Mouse (Mus musculus) lung, adult 10 weeks (tissue): ENCODE data around the gene Lrrfip2. TPM values are rescaled to one million over a fixed set of nuclear protein-coding genes. Genes with fewer than 3 reads are reported as not detected.

Experiments used
- polyA plus RNA-seq: library from polyadenylated mRNA; stranded (reverse); fragments of 350-450 nt; fragmentation: Illumina TruSeq; extraction: RNeasy Lipid Tissue Mini Kit (QIAGEN cat#74804); gene quantifications from one replicate; pipeline ENCODE4 v1.2.3, GENCODE M21; 2014; ENCODE audit warnings: low read depth, low replicate concordance; ENCODE audit not compliant: insufficient read depth

Lrrfip2 gene
- 40.4 TPM for polyA plus RNA-seq

DNA sequence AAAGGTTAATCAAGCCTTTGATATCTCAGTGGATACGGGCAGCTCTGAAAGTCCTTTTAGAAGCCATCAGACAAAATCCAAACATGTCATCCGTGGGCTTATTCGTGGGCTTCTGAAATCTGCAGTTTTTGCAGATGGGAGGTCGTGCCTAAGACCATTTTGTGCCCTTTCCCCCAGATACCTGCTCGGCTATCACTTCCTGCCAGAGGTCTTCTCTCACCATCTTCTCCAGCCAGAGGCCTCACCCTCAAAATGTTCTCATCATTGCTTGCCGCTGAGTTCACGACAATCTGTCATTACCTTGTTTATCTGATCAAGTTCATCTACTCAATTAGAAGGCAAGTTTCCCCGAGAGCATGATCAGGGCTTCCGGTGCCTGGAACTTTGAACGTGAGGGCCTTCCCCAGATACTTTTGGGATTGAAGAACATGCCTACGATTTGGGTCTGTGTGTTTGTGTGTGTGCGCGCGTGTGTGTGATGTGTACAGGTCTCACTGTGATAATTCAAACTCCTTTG lies at the start of gene Lrrfip2:
Gene Lrrfip2 (plus strand): TSS at position 467 of the 517 bp plus-strand sequence.

DNA sequence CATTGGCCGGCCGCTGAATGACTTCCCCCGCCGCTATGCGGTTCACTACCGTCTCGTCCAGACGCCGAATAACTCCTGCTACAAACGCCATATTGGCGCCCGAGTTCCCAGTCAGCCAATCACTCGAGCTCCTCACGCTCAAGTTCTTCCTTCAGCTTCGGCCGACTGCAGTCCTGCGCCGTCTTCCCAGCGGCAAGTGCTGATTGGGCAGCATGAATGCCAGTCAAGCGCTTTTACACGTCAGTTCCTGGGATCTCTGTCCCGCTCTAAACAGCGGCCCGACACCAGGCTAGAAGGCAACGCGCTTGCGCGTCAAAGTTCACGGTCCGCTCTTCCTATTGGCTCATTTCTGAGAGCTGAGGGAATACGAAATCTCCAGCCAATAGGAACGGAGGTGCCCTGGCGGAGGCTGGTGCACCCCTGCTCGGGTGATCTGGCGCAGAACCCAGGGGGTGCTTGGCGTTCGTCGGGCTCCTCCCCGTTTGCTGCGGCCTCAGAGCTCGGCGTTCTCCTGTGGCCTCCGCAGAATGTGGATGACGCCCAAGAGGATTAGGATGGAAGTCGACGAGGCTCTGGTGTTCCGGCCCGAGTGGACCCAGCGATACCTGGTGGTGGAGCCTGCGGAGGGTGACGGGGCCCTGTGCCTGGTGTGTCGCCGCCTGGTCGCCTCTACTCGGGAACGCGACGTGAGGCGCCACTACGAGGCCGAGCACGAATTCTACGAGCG lies 154.2 kb downstream of the Lrrfip2 start, which contains the start of the genes Mlh1 and Epm2aip1:
Gene Mlh1 (minus strand): TSS at position 358 of the 727 bp plus-strand sequence.
Gene Epm2aip1 (plus strand): TSS at position 496 of the 727 bp plus-strand sequence.

Other genes starting within 250 kb of the Lrrfip2 start
- gene Als2cl, start 237.7 kb upstream of the Lrrfip2 start, polyA plus RNA-seq: 20.3 TPM
- 1.9 TPM for gene Tmie, start 237.5 kb upstream of the Lrrfip2 start, polyA plus RNA-seq
- gene Fam240a, start 200.7 kb upstream of the Lrrfip2 start, polyA plus RNA-seq: not detected
- 1.9 TPM for gene Tdgf1, start 171.4 kb upstream of the Lrrfip2 start, polyA plus RNA-seq
- gene Lrrc2, start 166.0 kb upstream of the Lrrfip2 start, polyA plus RNA-seq: 0.90 TPM
- 8.7 TPM for gene Rtp3, start 127.0 kb upstream of the Lrrfip2 start, polyA plus RNA-seq
- 31.4 TPM for gene Ltf, start 98.3 kb upstream of the Lrrfip2 start, polyA plus RNA-seq
- 27.7 TPM for gene Ccrl2, start 60.1 kb upstream of the Lrrfip2 start, polyA plus RNA-seq
- gene Mlh1, start 154.2 kb downstream of the Lrrfip2 start, polyA plus RNA-seq: 4.9 TPM
- gene Epm2aip1, start 154.3 kb downstream of the Lrrfip2 start, polyA plus RNA-seq: 8.5 TPM
- not detected for gene Trank1, start 194.1 kb downstream of the Lrrfip2 start, polyA plus RNA-seq